Mouse (Mus musculus) bone marrow macrophage, adult 2 months (primary cell): ENCODE data around the gene Hoxa1. TPM values are rescaled to one million over a fixed set of nuclear protein-coding genes. Genes with fewer than 3 reads are reported as not detected.

ENCODE experiments used
- H3K27ac ChIP-seq: 2 replicates; pipeline ENCODE4 v1.5.1; 2012; ENCODE audit warnings: low read depth, low read length; ENCODE audit not compliant: insufficient read depth
- H3K4me1 ChIP-seq: 2 replicates; pipeline ENCODE4 v1.6.1; 2012; ENCODE audit warnings: low read length; ENCODE audit not compliant: control insufficient read depth, insufficient read depth
- H3K4me3 ChIP-seq: 2 replicates; pipeline ENCODE4 v1.5.1; 2012; ENCODE audit warnings: mild to moderate bottlenecking, low read length, moderate library complexity; ENCODE audit not compliant: insufficient read depth
- CTCF ChIP-seq: IDR thresholded peaks from 2 replicates; pipeline ENCODE4 v1.5.1; 2012; ENCODE audit warnings: low read depth, mild to moderate bottlenecking, low read length, moderate library complexity
- POLR2A ChIP-seq: IDR thresholded peaks from 2 replicates; pipeline ENCODE4 v1.6.1; 2012; ENCODE audit warnings: mild to moderate bottlenecking, low read depth, low read length, borderline replicate concordance
- polyA plus RNA-seq: library from polyadenylated mRNA; stranded (reverse); fragments of >200 nt; gene quantifications from 2 replicates; pipeline ENCODE4 v1.2.4, GENCODE M21; 2012; ENCODE audit not compliant: missing spikeins, insufficient read depth, insufficient read length

Gene Hoxa1
- polyA plus RNA-seq, 1 experiment: 1.1 TPM

- Histone ChIP-seq H3K4me1 (peaks cover 14% of the 10 kb centered on the region), H3K27ac (no peak overlapping the region), H3K4me3 (no peak overlapping the region)
- TF ChIP-seq CTCF (no peak), POLR2A (no peak)
These were observed 5.6 kb downstream of the Hoxa1 start for GRCm38 (mm10) chr6:52152226-52153193.

DNA sequence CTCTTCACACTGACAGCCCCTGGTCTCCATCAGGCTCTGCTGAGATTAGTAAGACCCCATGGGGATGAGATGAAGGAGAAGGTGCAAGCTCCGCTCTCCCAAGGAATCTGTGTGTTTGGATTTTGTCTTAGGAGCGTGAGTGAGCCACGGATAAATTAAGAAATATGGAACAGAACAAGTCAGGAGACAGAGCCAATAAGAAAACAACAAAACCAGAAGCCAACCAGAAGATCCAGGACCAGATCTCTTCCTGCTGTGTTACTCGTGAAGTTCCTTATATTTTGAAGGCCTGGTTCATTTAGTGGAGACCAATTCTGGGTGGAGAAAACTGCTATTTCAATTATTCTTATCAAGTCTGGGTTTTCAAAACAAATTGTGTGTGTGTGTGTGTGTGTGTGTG is 6.5 kb downstream of the Hoxa1 start:
- Histone ChIP-seq H3K27ac (peak overlapping the region; percentile 8; the same call in 1 of the 2 replicates), H3K4me3 (no peak overlapping the region), H3K4me1 (peaks cover 12% of the 10 kb centered on the region)
- TF ChIP-seq POLR2A: no peak
- TF ChIP-seq CTCF: no peak

DNA sequence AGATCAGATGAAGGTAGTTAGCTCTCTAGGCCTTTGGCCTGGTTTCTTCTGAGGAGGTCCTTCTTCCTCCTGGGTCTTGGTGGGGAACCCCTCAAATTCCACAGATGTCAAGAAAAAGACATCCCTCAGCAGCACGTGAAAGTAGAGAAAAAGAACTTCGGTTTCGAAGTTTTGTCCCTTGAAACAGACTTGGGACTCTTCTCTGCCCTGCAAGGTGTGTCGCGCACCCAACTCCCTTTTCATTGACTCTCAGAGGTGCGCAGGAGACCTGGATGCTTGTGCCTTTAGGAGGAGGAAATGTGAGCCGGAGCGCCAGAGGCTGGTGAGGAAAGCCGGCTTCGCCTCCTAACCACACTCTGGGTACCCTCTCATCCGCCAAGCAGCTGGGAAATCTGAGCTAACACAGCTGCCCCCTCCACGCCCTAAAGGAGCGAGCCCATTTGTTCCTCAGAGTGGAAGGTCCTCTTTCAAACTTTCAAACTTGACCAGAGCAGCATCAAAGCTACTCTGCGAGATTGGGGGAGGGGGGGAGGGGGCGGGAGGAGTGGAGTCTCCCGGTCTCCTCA is 7.6 kb downstream of the Hoxa1 start:
- no peak overlapping the region for H3K27ac ChIP-seq
- no peak for TF ChIP-seq POLR2A
- TF ChIP-seq CTCF: no peak

DNA sequence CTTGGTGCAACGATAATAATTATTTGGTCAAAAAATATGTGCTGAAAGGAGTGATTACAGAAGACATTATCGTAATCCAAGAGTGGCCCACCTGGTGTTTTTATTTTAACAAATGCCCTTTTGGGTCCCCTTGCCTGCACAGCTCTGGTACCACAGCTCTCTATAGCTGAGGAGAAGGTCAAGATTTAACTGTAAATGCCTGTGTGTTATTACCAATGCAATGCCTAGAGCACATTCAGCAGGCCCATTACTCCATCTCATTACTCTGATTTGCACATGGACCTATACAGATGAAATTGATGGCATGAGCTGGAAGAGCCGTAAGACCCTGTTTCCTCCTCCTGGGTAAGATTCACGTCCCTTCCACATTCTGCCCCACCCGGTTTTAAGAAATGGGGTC is 19.0 kb downstream of the Hoxa1 start:
- H3K27ac ChIP-seq: no peak overlapping the region
- H3K4me3 ChIP-seq: no peak overlapping the region
- TF ChIP-seq POLR2A (no peak), CTCF (no peak)
- peaks cover 4% of the 10 kb centered on the region for H3K4me1 ChIP-seq

More for the DNA sequence above, 7.6 kb downstream of the Hoxa1 start:
- peaks cover 12% of the 10 kb centered on the region for H3K4me1 ChIP-seq
- no peak overlapping the region for H3K4me3 ChIP-seq

DNA sequence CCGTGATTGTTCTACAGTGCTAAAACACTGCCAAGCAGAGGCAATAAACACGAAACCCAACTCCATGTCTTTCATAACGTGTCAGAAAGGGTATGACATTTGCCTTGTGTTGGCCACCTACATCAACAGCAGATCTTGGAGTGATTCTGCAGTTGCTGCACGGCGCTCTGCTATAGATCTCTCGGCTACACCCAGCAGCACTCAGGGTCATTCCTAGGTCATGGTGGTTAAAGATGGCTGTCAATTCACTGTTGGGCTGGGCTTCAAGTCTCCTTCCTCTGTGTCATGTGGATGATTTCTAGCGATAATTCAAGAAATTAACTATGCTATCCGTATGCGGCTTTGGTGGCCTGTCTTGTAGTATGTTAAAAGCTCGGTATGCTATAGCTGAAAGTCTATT is 19.5 kb downstream of the Hoxa1 start:
- no peak for TF ChIP-seq POLR2A
- H3K4me1 ChIP-seq: peaks cover 4% of the 10 kb centered on the region
- H3K27ac ChIP-seq: no peak overlapping the region
- no peak overlapping the region for H3K4me3 ChIP-seq

DNA sequence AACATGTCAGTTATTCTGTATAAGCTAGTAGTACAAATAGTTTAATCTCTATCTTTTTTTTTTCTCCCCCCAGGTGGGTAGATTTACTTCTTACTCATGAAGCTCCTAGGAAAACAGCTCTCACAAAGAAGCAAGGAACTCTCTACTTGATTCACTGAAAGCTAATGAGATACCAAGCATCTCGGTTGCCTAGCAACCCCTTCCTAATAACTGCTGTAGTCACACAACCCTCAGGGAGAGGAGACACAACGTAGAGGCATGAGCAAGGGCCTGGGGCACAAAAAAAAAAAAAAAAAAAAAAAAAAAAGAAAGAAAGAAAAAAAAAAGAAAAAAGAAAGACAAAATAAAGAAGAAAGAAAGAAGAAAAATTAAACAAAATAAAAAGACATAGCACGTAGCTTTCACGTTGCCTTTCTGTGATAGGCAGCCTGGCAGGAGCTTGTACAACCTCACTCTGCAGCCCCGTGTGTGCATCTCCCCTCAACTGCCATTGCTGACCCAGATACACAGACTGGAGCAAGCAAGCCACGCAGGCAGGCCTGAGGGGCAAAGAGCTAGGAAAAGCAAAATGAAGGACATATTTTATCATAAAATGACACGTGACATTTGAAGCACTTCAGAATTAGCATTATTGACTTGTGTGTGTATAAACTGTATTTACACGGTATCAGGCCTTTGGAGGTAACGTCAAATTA is 20.1 kb downstream of the Hoxa1 start:
- Histone ChIP-seq H3K4me3 (no peak overlapping the region), H3K27ac (no peak overlapping the region), H3K4me1 (peaks cover 4% of the 10 kb centered on the region)
- no peak for TF ChIP-seq POLR2A
- TF ChIP-seq CTCF: no peak

DNA sequence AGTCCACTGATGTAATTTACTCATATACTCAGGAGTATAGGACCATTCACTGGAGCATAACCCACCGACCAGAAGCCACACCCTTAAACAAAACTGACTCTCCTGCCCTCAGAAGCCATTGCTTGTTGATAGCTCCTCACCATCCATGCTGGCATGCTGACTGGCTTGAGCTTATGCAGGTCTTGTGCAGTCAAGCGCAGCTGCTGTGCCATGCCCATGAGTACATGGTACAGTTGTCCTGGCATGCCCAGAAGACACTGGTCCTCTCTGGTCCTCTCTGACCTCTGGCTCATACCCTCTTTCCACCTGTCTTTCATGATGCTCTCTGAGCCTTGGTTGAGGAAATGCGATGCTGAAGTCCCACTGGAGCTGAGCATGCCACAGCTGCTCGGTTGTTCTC is 34.4 kb downstream of the Hoxa1 start:
- Histone ChIP-seq H3K4me3 (no peak overlapping the region), H3K4me1 (no peaks in the 10 kb centered on the region), H3K27ac (no peak overlapping the region)
- TF ChIP-seq CTCF: no peak
- no peak for TF ChIP-seq POLR2A

DNA sequence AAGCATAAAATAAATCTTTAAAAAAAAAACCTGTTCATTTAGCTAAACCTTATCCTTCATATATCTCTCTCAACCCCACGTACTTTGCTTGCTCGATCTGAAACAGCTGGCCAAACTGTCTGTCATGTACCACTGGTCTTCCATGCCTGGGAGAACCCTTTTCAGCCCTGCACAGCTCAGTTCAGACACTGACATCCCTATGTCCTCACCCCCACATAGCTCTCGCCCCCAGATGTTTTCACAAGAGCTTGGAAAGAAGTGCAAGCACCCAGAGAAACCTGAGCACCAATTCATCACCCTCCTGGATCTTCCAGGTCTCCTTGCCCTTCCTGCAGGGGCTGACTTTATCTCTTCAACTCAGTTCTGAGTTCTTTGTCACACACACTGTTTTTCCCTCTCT is 36.9 kb downstream of the Hoxa1 start:
- TF ChIP-seq CTCF (no peak), POLR2A (no peak)
- H3K27ac ChIP-seq: no peak overlapping the region
- H3K4me1 ChIP-seq: no peaks in the 10 kb centered on the region
- H3K4me3 ChIP-seq: no peak overlapping the region

DNA sequence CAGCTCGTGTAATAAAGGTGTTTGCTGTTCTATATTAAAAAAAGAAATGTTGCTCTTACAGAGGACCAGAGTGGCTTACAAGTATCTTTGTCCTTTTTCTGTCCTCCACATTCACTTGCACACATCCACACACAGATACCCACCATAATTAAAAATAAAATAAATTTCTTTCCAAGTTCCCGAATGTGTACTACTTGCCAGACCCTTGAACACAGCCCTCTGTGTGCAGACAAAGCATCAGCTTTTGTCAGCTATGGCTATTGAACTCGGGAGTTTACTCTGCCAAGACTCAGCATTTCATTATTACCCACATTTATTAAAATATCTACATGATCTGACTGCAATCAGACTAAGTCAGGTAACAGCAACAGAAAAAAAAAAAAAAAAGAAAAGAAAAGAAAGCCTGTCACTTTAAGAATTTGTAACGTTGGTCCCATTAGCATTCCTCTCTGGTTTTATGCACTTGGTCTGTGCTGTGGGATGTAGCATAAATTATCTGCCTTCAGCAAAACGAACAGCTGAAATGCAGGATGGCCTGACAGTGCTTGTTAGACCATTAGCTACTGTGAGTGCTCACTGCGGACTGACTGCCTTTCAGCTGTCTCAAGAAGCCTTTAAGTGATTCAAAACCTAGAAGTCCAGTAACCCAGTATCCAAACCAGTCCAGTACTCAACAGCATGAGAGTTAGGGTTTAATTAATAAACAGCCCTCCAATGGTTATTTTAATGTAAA is 39.0 kb downstream of the Hoxa1 start:
- TF ChIP-seq POLR2A: no peak
- no peak for TF ChIP-seq CTCF
- no peak overlapping the region for H3K4me3 ChIP-seq
- H3K4me1 ChIP-seq: no peaks in the 10 kb centered on the region
- no peak overlapping the region for H3K27ac ChIP-seq

DNA sequence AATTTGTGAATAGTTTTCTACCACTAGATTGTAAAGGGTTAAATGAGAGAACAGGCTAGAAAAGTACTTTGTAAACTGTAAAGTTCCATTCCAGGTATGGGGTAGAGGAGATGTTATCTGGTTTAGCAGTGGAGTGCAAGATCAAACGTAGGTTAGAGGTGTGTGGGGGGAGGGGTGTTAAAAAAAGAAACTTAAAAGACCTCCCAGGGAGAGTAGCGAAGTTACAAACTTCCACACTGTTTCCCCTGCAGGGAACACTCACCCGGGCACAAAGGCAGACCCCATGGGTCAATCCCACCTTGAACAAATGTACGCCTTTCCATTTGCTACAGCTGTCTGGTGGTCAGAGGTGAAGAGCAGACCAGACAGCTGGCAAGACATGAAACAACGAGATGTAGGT is 42.2 kb downstream of the Hoxa1 start:
- no peak overlapping the region for H3K4me3 ChIP-seq
- no peak overlapping the region for H3K27ac ChIP-seq
- no peaks in the 10 kb centered on the region for H3K4me1 ChIP-seq
- TF ChIP-seq POLR2A: no peak
- no peak for TF ChIP-seq CTCF
